Mouse (Mus musculus) C2C12 (cell line): Measurements from ENCODE around the gene Camk2b. TPM values are rescaled to one million over a fixed set of nuclear protein-coding genes. Genes with fewer than 3 reads are reported as not detected.
"Not testable (repeated sequence)": the region's sequence is repeated elsewhere in the genome, so short reads cannot be mapped to it uniquely, and the experiment has no call there.

Experiments used
- H3K27me3 ChIP-seq: one replicate; pipeline ENCODE4 v1.6.1; 2011; ENCODE audit not compliant: control insufficient read depth, insufficient read depth, insufficient read length
- H3K36me3 ChIP-seq: one replicate; pipeline ENCODE4 v1.6.1; 2011; ENCODE audit not compliant: control insufficient read depth, insufficient read depth
- H3K4me3 ChIP-seq: one replicate; pipeline ENCODE4 v1.5.1; 2011; ENCODE audit warnings: mild to moderate bottlenecking, control low read depth; ENCODE audit not compliant: poor library complexity, insufficient read depth, severe bottlenecking
- H3K79me2 ChIP-seq: one replicate; pipeline ENCODE4 v1.6.1; 2011; ENCODE audit not compliant: control insufficient read depth, insufficient read depth
- H3K79me3 ChIP-seq: one replicate; pipeline ENCODE4 v1.6.1; 2011; ENCODE audit warnings: low read depth, control low read depth
- H3ac ChIP-seq: one replicate; pipeline ENCODE3; 2011; ENCODE audit warnings: low read depth; ENCODE audit not compliant: control insufficient read depth, insufficient read length
- CEBPB ChIP-seq: IDR thresholded peaks from one replicate; pipeline ENCODE4 v1.6.1; 2011; ENCODE audit warnings: low read depth, mild to moderate bottlenecking, control low read depth, moderate library complexity
- CTCF ChIP-seq: IDR thresholded peaks from one replicate; pipeline ENCODE4 v1.5.1; 2011; ENCODE audit not compliant: control insufficient read depth, insufficient read depth, insufficient read length
- FOSL1 ChIP-seq: IDR thresholded peaks from one replicate; pipeline ENCODE4 v1.8.0; 2011; ENCODE audit warnings: mild to moderate bottlenecking, low read length; ENCODE audit not compliant: poor library complexity, insufficient read depth, severe bottlenecking
- MAX ChIP-seq: IDR thresholded peaks from one replicate; pipeline ENCODE4 v1.6.1; 2011; ENCODE audit warnings: mild to moderate bottlenecking, control low read depth
- MYOD1 ChIP-seq: IDR thresholded peaks from one replicate; pipeline ENCODE4 v1.6.1; 2011; ENCODE audit warnings: low read depth; ENCODE audit not compliant: control insufficient read depth, insufficient read length
- MYOG ChIP-seq: IDR thresholded peaks from one replicate; pipeline ENCODE4 v1.6.1; 2011; ENCODE audit not compliant: control insufficient read depth, insufficient read length; ENCODE audit errors: extremely low read depth
- USF1 ChIP-seq: IDR thresholded peaks from one replicate; pipeline ENCODE4 v1.6.1; 2011; ENCODE audit warnings: low read depth, mild to moderate bottlenecking, control low read depth, moderate library complexity
- long read RNA-seq, 2 experiments: library from polyadenylated mRNA; unstranded; transcript quantifications; one replicate each; pipeline ENCODE4 v2.0.0; 2019 to 2020
- polyA plus RNA-seq: library from polyadenylated mRNA; unstranded; fragments of >200 nt; fragmentation: generic; extraction: Trizol; gene quantifications from one replicate; pipeline ENCODE4 v1.2.1, GENCODE M21; 2012; ENCODE audit warnings: missing spikeins

Camk2b gene
- 0.06 TPM for polyA plus RNA-seq
- long read RNA-seq, experiment 1, partial matches to known transcripts: 0 of 2 reads
- long read RNA-seq, experiment 1, other reads (novel, unspliced or antisense): 2 of 2 reads
- long read RNA-seq, experiment 2: 0 reads

GRCm38 (mm10) chr11:6066176-6066575 is at the start of gene Camk2b:
TSS of gene Camk2b (minus strand) at chr11:6066362.
- no peaks in the 10 kb centered on the region for H3K36me3 ChIP-seq
- H3ac ChIP-seq: no peak within 1 kb of the TSS
- no peak within 1 kb of the TSS for H3K4me3 ChIP-seq
- H3K27me3 ChIP-seq: peaks cover 93% of the 10 kb centered on the region
- H3K79me3 ChIP-seq: no peaks in the 10 kb centered on the region
- TF ChIP-seq FOSL1 (no peak), CTCF (no peak), CEBPB (no peak), MYOD1 (no peak), MYOG (no peak), MAX (no peak), USF1 (no peak)
- H3K79me2 ChIP-seq: no peaks in the 10 kb centered on the region

GRCm38 (mm10) chr11:6111734-6112484 is 45.7 kb upstream of the Camk2b start:
- Histone ChIP-seq H3K79me2 (peaks cover 6% of the 10 kb centered on the region), H3K27me3 (no peaks in the 10 kb centered on the region), H3ac (no peak overlapping the region), H3K36me3 (peaks cover 58% of the 10 kb centered on the region), H3K4me3 (no peak overlapping the region), H3K79me3 (no peaks in the 10 kb centered on the region)
- TF ChIP-seq USF1: no peak

- no peak overlapping the region for H3ac ChIP-seq
- H3K4me3 ChIP-seq: no peak overlapping the region
- TF ChIP-seq CTCF (no peak), CEBPB (no peak), MAX (no peak), USF1 (no peak), FOSL1 (no peak), MYOG (no peak), MYOD1 (no peak)
- peaks cover 63% of the 10 kb centered on the region for H3K36me3 ChIP-seq
- no peaks in the 10 kb centered on the region for H3K27me3 ChIP-seq
- no peaks in the 10 kb centered on the region for H3K79me3 ChIP-seq
- no peaks in the 10 kb centered on the region for H3K79me2 ChIP-seq
Measured at GRCm38 (mm10) chr11:6109990-6110389, 43.8 kb upstream of the Camk2b start.

GRCm38 (mm10) chr11:6108296-6108695 is 42.1 kb upstream of the Camk2b start:
- Histone ChIP-seq H3K4me3 (no peak overlapping the region), H3ac (no peak overlapping the region), H3K36me3 (peaks cover 58% of the 10 kb centered on the region), H3K79me2 (no peaks in the 10 kb centered on the region), H3K79me3 (no peaks in the 10 kb centered on the region), H3K27me3 (no peaks in the 10 kb centered on the region)
- no peak for TF ChIP-seq MAX
- no peak for TF ChIP-seq USF1
- TF ChIP-seq MYOD1: no peak
- no peak for TF ChIP-seq CTCF
- TF ChIP-seq MYOG: no peak

GRCm38 (mm10) chr11:6107722-6108121 is 41.6 kb upstream of the Camk2b start:
- peaks cover 52% of the 10 kb centered on the region for H3K36me3 ChIP-seq
- H3K79me3 ChIP-seq: no peaks in the 10 kb centered on the region
- TF ChIP-seq MYOG (no peak), CEBPB (no peak), FOSL1 (no peak)
- H3ac ChIP-seq: no peak overlapping the region
- no peak overlapping the region for H3K4me3 ChIP-seq
- no peaks in the 10 kb centered on the region for H3K27me3 ChIP-seq
- no peaks in the 10 kb centered on the region for H3K79me2 ChIP-seq

- H3K36me3 ChIP-seq: peaks cover 22% of the 10 kb centered on the region
Measured at GRCm38 (mm10) chr11:6104734-6105133, 38.6 kb upstream of the Camk2b start.

GRCm38 (mm10) chr11:6096637-6097036 is 30.5 kb upstream of the Camk2b start:
- H3K4me3 ChIP-seq, H3ac ChIP-seq, H3K79me3 ChIP-seq, H3K79me2 ChIP-seq, H3K27me3 ChIP-seq, H3K36me3 ChIP-seq: not testable (repeated sequence)

More at GRCm38 (mm10) chr11:6104734-6105133, 38.6 kb upstream of the Camk2b start:
- TF ChIP-seq MAX (no peak), FOSL1 (no peak), CEBPB (no peak), MYOG (no peak), USF1 (no peak), MYOD1 (no peak), CTCF (no peak)
- Histone ChIP-seq H3K4me3 (no peak overlapping the region), H3K79me2 (no peaks in the 10 kb centered on the region), H3K79me3 (no peaks in the 10 kb centered on the region), H3K27me3 (no peaks in the 10 kb centered on the region), H3ac (no peak overlapping the region)
